Mouse (Mus musculus) common myeloid progenitor, adult 5-6 weeks (primary cell): ENCODE data around the gene Sf3b6. TPM values are rescaled to one million over a fixed set of nuclear protein-coding genes. Genes with fewer than 3 reads are reported as not detected.
"Not testable (repeated sequence)": the region's sequence is repeated elsewhere in the genome, so short reads cannot be mapped to it uniquely, and the experiment has no call there.

ENCODE experiments used
- ATAC-seq: replicated peaks from 2 replicates; pipeline ENCODE4 v1.8.0; 2016; ENCODE audit warnings: low read depth, mild to moderate bottlenecking, moderate TSS enrichment, inconsistent platforms; ENCODE audit not compliant: poor library complexity, severe bottlenecking
- total RNA-seq: library from RNA; stranded (forward); fragments of 200-1000, 187-1606 nt; gene quantifications from 2 replicates; pipeline ENCODE4 v1.2.3, GENCODE M21; 2017

The Sf3b6 gene
- total RNA-seq: 174 and 177 TPM in 2 replicates

GRCm38 (mm10) chr12:4817361-4818101 lies at the start of gene Sf3b6:
TSS of gene Sf3b6 (plus strand) at chr12:4817544.
- peak; percentile 96 for ATAC-seq

DNA sequence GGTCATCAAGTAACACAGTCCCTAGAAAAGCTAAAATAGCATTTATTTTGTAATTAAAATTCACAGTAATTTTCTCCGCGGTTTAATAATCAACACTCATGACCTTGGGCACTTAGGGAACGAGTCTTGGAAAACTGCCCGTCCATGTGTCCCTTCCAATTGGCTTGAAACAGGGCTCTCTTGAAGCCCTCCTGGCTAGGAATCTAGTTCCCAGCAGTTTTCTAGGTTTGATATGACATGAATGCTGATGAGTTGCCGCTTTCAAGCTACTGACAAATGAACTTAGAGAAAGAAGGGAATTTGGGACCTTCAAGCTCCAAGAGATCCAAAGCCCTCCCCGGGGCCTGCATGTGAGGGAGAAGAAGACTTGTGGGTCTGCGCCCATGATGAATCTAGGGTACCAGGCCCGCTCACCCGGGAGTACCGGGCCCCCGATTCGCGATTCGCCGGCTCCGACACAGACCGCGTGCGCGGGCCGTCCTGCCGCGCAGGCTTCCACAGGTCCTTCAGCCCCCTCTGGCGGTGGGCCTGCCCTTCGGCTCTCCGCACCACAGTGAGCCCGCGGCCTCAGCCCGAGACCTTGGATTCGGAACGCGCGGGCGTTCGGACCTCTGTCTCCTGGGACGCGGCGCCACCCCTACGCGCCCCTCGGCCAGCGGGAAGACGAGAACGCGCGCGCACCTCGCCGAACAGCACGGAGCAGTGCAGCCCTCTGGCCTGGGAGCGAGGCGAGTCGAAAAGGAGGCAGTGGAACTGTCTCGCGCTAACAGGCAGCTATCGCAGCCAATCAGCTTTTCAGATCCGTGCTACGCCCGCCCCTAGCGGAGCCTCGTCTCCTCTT lies 48.6 kb upstream of the Sf3b6 start, which contains the start of the genes Pfn4 and Fam228b:
Gene Pfn4 (plus strand): TSS at position 531 of the 841 bp plus-strand sequence.
Gene Fam228b (minus strand): TSS at position 776 of the 841 bp plus-strand sequence.
- peak; percentile 97 for ATAC-seq

DNA sequence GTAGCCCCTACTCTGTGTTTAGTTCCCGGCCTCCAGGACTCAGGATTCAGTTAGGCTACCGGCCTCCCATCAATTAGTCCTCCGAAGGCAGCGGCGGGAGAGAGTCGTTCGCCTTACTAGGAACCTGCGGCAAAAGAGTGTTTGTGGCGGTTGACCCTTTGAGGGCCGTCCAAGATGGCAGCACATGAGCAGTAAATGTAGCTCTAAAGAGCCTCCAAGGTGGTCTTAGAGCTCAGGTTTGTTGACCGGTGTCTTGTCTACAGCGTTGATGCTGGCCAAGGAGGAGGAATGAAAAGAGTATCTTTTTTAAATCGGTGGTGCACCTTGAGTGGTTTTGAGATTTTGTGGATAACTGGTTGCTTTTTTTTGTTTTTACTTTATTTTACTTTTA lies 48.0 kb upstream of the Sf3b6 start:
- no peak for ATAC-seq

DNA sequence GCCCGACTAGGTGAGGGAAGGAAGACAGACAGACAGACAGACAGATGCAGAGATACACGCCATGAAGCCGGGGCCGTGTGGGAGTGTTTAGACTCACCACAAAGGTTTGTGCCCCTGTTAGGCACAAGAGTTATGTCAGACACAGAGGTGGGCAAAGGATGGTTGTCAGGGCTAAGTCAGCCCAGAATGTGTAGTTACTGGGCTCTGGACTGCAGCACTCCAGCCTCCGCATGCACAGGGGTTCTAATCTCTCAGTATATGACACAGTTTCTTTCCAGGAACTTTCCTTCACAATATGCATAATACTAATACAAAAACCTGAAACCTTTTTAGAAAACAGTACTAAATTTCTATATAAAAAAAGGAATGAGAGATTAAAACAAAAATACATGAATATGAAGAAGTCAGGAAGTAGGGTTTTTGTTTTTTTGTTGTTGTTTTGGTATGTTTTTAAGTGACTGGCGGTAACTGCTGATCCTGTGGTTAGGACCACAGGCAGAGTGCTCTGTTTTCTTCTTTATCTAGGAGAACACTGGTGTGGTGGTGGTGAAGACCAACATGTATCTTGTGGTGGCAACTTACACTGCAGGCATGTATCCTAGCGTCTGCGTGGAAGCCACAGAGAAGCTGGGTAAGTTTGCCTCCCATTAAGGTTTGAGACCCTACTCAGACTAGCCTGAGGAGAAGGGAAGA lies 42.3 kb upstream of the Sf3b6 start:
- peak; percentile 98 for ATAC-seq

DNA sequence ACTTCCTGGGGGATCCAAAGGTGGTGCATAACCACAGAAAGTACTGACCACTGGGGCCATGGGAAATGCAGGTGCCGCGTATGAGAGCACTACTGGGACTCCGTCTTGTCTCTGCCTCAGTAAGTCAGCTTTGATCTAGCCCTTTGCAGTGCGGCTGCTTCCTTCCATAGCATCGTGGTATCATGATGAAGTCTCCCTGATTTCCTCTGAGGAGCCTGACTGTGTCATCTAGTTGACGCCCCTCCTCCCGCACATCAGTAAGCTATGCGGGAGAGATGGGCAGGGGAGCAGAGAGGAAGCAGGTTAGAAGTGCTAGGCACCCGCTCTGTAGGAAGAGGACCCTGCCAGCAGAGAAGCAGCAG lies 41.8 kb upstream of the Sf3b6 start:
- ATAC-seq: peak; percentile 34

GRCm38 (mm10) chr12:4777734-4778133 lies 39.6 kb upstream of the Sf3b6 start:
- ATAC-seq: no peak

- no peak for ATAC-seq
Observed at GRCm38 (mm10) chr12:4780245-4780644, 37.1 kb upstream of the Sf3b6 start.

GRCm38 (mm10) chr12:4781270-4781669 lies 36.1 kb upstream of the Sf3b6 start:
- peak; percentile 71 for ATAC-seq

GRCm38 (mm10) chr12:4781725-4782404 lies 35.5 kb upstream of the Sf3b6 start:
- ATAC-seq: not testable (repeated sequence)

GRCm38 (mm10) chr12:4783598-4783997 lies 33.7 kb upstream of the Sf3b6 start:
- ATAC-seq: no peak

GRCm38 (mm10) chr12:4784466-4784865 lies 32.9 kb upstream of the Sf3b6 start:
- no peak for ATAC-seq

GRCm38 (mm10) chr12:4788128-4788527 lies 29.2 kb upstream of the Sf3b6 start:
- ATAC-seq: not testable (repeated sequence)

DNA sequence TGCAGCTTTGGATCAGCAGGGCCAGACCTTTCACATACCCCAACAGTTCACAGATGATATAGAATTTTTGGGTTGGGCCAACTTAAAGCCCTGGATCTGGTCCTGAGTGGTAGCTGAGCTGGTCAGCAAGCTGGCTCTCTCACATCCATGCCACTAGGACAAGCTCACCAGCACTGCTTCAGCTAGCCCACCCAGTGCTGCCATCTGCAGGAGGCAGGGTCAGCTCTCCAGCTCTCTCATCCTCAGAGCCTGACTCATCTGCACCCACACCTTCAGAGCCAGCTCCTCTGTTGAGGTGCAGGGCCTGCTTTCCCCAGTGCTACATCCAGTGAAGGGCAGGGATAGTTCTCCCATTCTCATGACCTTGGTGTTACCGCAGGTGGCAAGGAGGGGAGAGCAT lies 23.6 kb upstream of the Sf3b6 start:
- 0 out of 2 replicates have a peak, but pooled peaks have one; percentile 45 for ATAC-seq

- ATAC-seq: not testable (repeated sequence)
Observed at GRCm38 (mm10) chr12:4797471-4797870, 19.9 kb upstream of the Sf3b6 start.

GRCm38 (mm10) chr12:4811036-4811435 lies 6.3 kb upstream of the Sf3b6 start:
- no peak for ATAC-seq

DNA sequence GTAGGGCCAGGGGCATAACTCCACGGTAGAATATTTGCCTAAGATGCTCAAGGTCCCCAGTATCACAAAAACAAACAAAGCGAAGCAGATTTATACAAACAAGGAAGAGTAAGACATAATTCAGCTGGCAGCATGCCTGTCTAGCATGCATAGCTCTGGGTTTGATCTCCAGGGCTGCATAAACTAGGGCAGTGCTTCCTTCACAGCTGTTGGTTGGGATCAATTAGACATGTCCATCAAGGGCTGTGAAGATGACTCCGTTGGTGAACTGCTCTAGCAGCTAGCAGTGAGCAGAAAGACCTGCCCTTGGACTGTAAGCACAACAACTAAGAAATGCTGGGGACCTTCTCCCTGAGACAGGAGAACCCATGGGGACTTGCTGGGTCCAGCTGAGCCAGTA lies 5.6 kb upstream of the Sf3b6 start:
- no peak for ATAC-seq

DNA sequence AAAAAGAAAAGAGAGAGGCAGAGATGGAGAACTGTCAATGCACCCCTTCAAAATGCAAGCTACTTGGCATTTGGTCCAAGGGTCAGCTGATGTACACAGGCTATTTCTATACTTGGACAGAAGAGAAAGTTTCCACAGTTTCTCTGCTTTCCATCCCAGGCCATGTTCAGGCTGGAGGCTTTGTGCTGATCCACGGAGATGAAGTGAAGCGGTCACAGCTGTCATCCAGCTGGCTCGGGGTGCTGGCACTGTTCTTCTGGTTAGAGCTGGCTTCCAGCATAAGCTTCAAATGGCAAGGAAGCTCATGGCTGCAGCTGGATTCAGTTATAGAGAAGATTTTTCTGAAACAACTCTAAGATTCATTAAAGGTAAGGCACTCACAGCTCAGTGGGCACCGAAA lies 3.7 kb upstream of the Sf3b6 start:
- no peak for ATAC-seq

DNA sequence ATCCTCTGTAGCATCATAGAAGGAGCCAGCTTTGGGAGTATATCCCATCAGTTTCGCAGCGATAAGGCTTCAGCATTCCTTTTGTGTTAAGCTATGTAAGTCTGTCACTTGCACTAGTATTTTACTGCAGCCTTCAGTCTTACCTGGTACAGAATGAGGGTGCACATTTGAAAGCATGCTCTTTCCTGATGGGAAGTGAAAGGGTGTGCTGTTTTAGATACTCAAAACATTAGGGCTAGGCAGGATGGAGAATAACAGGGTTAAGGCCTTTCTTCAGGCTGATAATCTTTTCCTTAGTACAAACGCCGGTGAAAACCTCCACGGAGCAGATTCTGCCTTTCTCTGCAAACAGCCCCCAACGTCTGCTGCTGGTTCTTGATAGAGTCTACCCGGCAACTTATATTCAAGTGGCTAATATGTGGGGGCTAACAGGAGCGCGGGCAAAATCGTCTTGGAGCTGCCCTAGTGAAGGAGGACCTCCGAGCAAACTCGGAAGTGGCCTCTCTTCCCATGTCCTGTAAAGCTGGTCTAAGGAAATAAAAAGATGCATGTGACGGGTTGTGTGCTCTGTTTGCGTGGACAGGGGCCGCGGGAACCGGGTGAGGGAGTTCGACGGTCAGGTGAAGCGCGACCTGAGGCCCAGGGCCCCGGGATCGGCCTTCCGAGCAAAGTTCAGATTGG lies 524 bp upstream of the Sf3b6 start:
- peak; percentile 48 for ATAC-seq

GRCm38 (mm10) chr12:4827256-4827655 lies 9.9 kb downstream of the Sf3b6 start:
- no peak for ATAC-seq
